Mouse (Mus musculus): ENCODE data around the gene Pygl. TPM values are rescaled to one million over a fixed set of nuclear protein-coding genes. Genes with fewer than 3 reads are reported as not detected.

The Pygl gene
- total and polyA plus RNA-seq, 3 experiments: 13.9 to 26.9 TPM; not detected in 1

DNA sequence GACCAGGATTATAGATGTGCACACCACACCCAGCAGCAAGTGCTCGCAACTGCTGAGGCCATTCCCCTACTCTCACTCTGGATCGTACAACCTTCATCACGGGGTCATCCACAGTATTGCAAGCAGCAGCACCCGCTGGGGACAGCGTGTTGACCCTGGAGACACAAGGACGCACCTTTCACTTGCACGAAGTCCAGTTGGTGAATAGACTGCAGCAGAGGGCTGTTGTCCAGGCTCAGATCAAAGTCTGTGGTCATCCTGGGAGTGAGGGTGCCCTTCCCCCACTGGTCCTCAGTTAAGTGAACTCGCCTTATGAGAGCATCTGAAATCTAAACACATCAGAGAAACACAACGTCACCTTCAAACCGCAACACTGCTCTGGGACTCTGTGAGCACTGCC, 49.1 kb upstream of the Pygl start:
- H3K27ac ChIP-seq (ENCODE audit: control insufficient read depth, low read depth, low read length): no peak overlapping the region
- no peak for DNase-seq (ENCODE audit: low read depth, low spot score)
- no peak overlapping the region for H3K9ac ChIP-seq (ENCODE audit: control insufficient read depth, low read depth, low read length, poor library complexity, severe bottlenecking)
- no peaks in the 10 kb centered on the region for H3K79me2 ChIP-seq (ENCODE audit: control insufficient read depth, insufficient read depth, low read length, poor library complexity)
- H3K4me3 ChIP-seq (ENCODE audit: control insufficient read depth in 1 of 2, insufficient read depth in 1 of 2, low read depth in 2 of 2, low read length in 2 of 2): no peak overlapping the region
- peaks cover 4 to 9% of the 10 kb centered on the region in 2 experiments; a peak in 3 of 4 replicates for H3K27me3 ChIP-seq (ENCODE audit: control insufficient read depth in 1 of 2, insufficient read depth in 2 of 2, low read length in 2 of 2)
- H3K36me3 ChIP-seq (ENCODE audit: control insufficient read depth in 1 of 2, insufficient read depth in 2 of 2, low read length in 2 of 2): no peaks in the 10 kb centered on the region
- no peaks in the 10 kb centered on the region for H3K4me1 ChIP-seq (ENCODE audit: control insufficient read depth in 1 of 2, insufficient read depth in 2 of 2, low read length in 2 of 2)
- TF ChIP-seq ELF1 (IDR thresholded peaks at IDR 0.05; ENCODE audit: low read depth, low read length) (no peak), ZMIZ1 (IDR thresholded peaks at IDR 0.05; ENCODE audit: low read depth, low read length) (no peak), POLR2A (IDR thresholded peaks at IDR 0.05; ENCODE audit: control insufficient read depth in 1 of 2, insufficient read depth in 1 of 2, low read depth in 1 of 2, low read length in 2 of 2, poor library complexity in 1 of 2) (no peak), MYB (IDR thresholded peaks at IDR 0.05; ENCODE audit: low read depth, low read length) (no peak), USF2 (IDR thresholded peaks at IDR 0.05; ENCODE audit: borderline replicate concordance in 1 of 2, insufficient read depth in 1 of 2, low read depth in 1 of 2, low read length in 2 of 2) (no peak), NRF1 (IDR thresholded peaks at IDR 0.05; ENCODE audit: insufficient read depth, low read depth, low read length, poor library complexity, severe bottlenecking) (no peak), EP300 (IDR thresholded peaks at IDR 0.05; ENCODE audit: low read depth in 1 of 2, low read length in 2 of 2) (no peak), HCFC1 (IDR thresholded peaks at IDR 0.05; ENCODE audit: low read depth, low read length) (no peak), TAL1 (IDR thresholded peaks at IDR 0.05; ENCODE audit: low read length) (no peak), MXI1 (IDR thresholded peaks at IDR 0.05; ENCODE audit: low read depth, low read length) (no peak), ZKSCAN1 (IDR thresholded peaks at IDR 0.05; ENCODE audit: low read depth, low read length) (no peak), SMC3 (IDR thresholded peaks at IDR 0.05; ENCODE audit: low read depth, low read length) (no peak), GATA1 (IDR thresholded peaks at IDR 0.05; ENCODE audit: low read depth, low read length) (no peak), ZC3H11A (IDR thresholded peaks at IDR 0.05; ENCODE audit: low read depth, low read length) (no peak), MYC (IDR thresholded peaks at IDR 0.05; ENCODE audit: low read depth, low read length) (no peak), ETS1 (IDR thresholded peaks at IDR 0.05; ENCODE audit: low read depth, low read length) (no peak), USF1 (IDR thresholded peaks at IDR 0.05; ENCODE audit: low read depth, low read length) (no peak), MEF2A (IDR thresholded peaks at IDR 0.05; ENCODE audit: extremely low read depth, insufficient replicate concordance, low read depth, low read length, poor library complexity, severe bottlenecking) (no peak)
- H3K9me3 ChIP-seq (replicated peaks; ENCODE audit: insufficient read depth, low read length): no peaks in the 10 kb centered on the region

DNA sequence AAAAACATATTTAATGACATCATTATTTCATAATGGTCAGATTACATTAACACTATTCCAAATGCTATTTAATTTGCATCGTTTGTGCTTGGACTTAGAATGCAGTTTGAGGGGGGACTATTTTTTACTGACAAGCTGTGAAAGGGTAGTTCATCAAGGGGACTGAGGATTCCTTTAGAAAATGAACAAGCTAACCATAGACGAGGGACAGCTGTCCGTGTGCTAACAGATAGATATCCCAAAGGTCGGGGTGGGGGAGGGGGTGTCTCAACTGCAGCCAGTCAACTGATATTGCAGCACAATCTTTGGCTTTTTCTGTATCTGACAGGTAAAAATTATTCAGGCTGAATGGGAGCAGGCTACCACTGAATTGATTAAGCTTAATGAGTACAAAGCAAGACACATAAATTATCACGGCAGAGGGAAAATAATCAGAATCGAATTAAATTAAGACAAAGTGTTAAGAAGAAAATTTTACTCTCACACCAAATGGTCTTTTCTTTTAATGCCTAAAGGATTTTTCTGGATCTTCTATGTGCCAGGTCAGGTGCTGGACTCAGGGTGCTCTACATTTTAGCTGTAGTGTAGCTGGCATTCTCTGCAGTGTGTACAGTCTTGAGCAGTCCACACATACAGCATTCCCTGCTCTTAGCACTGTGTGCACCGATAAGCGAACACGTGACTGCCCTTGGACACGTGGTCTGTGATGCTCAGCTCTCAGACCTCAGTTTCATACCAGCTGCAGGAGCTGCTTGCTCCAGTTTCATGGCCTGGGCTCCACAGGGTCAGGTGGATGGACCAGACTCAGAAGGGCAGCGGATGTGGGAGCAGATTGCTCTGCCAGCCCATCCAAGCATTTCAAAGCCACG, 46.0 kb upstream of the Pygl start:
- H3K9ac ChIP-seq (ENCODE audit: control insufficient read depth, low read depth, low read length, poor library complexity, severe bottlenecking): no peak overlapping the region
- no peak overlapping the region for H3K4me3 ChIP-seq (ENCODE audit: control insufficient read depth in 1 of 2, insufficient read depth in 1 of 2, low read depth in 2 of 2, low read length in 2 of 2)
- no peaks in the 10 kb centered on the region for H3K79me2 ChIP-seq (ENCODE audit: control insufficient read depth, insufficient read depth, low read length, poor library complexity)
- no peak overlapping the region for H3K27ac ChIP-seq (ENCODE audit: control insufficient read depth, low read depth, low read length)
- DNase-seq (ENCODE audit: low read depth, low spot score): no peak
- no peaks in the 10 kb centered on the region for H3K4me1 ChIP-seq (ENCODE audit: control insufficient read depth in 1 of 2, insufficient read depth in 2 of 2, low read length in 2 of 2)
- no peaks in the 10 kb centered on the region for H3K9me3 ChIP-seq (replicated peaks; ENCODE audit: insufficient read depth, low read length)
- no peaks in the 10 kb centered on the region for H3K36me3 ChIP-seq (ENCODE audit: control insufficient read depth in 1 of 2, insufficient read depth in 2 of 2, low read length in 2 of 2)
- peaks cover 12% of the 10 kb centered on the region in 2 experiments for H3K27me3 ChIP-seq (ENCODE audit: control insufficient read depth in 1 of 2, insufficient read depth in 2 of 2, low read length in 2 of 2)
- TF ChIP-seq POLR2A (IDR thresholded peaks at IDR 0.05; ENCODE audit: control insufficient read depth in 1 of 2, insufficient read depth in 1 of 2, low read depth in 1 of 2, low read length in 2 of 2, poor library complexity in 1 of 2): no peak
- no peak for TF ChIP-seq ZKSCAN1 (IDR thresholded peaks at IDR 0.05; ENCODE audit: low read depth, low read length)
- no peak for TF ChIP-seq BHLHE40 (IDR thresholded peaks at IDR 0.05; ENCODE audit: borderline replicate concordance, low read depth, low read length)
- TF ChIP-seq ZNF384 (IDR thresholded peaks at IDR 0.05; ENCODE audit: low read depth, low read length): no peak
- no peak for TF ChIP-seq SMC3 (IDR thresholded peaks at IDR 0.05; ENCODE audit: low read depth, low read length)
- no peak for TF ChIP-seq POLR2AphosphoS5 (IDR thresholded peaks at IDR 0.05; ENCODE audit: borderline replicate concordance, low read depth, low read length)
- no peak for TF ChIP-seq ZMIZ1 (IDR thresholded peaks at IDR 0.05; ENCODE audit: low read depth, low read length)
- TF ChIP-seq GABPA (IDR thresholded peaks at IDR 0.05; ENCODE audit: low read depth, low read length): no peak
- TF ChIP-seq MYC (IDR thresholded peaks at IDR 0.05; ENCODE audit: low read depth, low read length): no peak
- no peak for TF ChIP-seq E2F4 (IDR thresholded peaks at IDR 0.05; ENCODE audit: borderline replicate concordance, low read depth, low read length)

Measured in MEL (cell line).